Comparison of ENCODE assay signal across 10 mouse cellular contexts in the genomic region with DNA sequence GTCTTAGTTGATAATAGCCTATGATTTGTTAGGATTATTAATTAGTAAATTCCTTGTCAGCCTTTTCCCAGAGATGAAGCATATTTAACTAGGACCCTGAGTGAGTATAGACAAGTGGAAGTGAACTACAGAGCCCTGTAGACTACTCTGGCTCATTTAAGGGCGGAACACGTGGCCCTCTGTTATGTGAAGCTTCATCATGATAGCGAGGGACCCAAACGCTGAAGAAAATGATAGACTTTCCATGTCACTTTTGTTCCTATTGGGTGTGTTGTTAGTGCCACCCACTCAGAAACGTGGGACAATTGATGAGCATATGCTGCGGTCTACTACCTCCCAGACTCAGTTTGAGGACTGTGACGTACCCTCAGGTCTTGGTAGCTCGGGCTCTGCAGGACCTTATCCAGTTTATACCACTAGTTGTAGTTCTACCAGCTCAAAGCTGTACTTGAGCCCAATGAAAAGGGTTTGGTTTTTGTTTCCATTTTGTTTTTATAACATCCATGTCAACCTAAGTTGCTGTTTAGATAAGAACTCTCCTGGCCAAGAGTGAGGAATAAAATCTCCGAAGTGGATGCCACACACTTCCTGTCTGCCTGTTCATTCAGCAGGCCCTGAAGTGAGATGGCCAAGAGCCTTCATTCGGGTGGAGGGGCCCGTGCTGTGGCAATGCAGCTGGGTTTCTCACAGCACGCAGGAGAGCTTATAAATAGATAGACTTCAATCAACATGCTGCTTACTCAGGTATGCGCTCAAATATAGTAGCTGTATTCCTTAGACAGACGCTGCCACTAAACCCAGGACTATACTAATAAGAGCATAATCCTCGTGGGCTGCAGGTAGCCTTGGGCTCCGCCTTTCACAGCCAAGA.
DNase-seq lines count a peak whose midpoint lies in the region; ATAC-seq lines count a peak whose summit lies in the region.
"Had no signal": no experiment of that assay in that cellular context is flagged by ENCODE, and none has a peak within 500 bp of the region (broad histone marks: within the 10 kb centered on the region; RNA-seq: fewer than 3 reads in every experiment).

No protein-coding gene starts in this region.

- no peaks in the 10 kb centered on the region for H3K9me3 ChIP-seq in heart, embryonic 13.5 days
- no peaks in the 10 kb centered on the region for H3K9me3 ChIP-seq in limb, embryonic 12.5 days
- no peaks in the 10 kb centered on the region for H3K9me3 ChIP-seq in limb, embryonic 10.5 days (replicated peaks)
- H3K9me3 ChIP-seq in embryonic facial prominence, embryonic 12.5 days = no peaks in the 10 kb centered on the region
- no peaks in the 10 kb centered on the region for H3K9me3 ChIP-seq in neural tube, embryonic 14.5 days (ENCODE audit: control insufficient read depth, low read length)

- 57% methylated on average over 16 of the region's 16 CpGs for WGBS in heart, embryonic 13.5 days
- 81% methylated on average over 16 of the region's 16 CpGs for WGBS in limb, embryonic 12.5 days
- WGBS in limb, embryonic 10.5 days = 93% methylated on average over 16 of the region's 16 CpGs
- 77% methylated on average over 16 of the region's 16 CpGs for WGBS in embryonic facial prominence, embryonic 12.5 days
- WGBS in neural tube, embryonic 14.5 days = 78% methylated on average over 16 of the region's 16 CpGs

- no peaks in the 10 kb centered on the region for H3K27me3 ChIP-seq in heart, embryonic 13.5 days (replicated peaks)
- H3K27me3 ChIP-seq in limb, embryonic 12.5 days = no peaks in the 10 kb centered on the region
- H3K27me3 ChIP-seq in limb, embryonic 10.5 days (ENCODE audit: low read depth, poor library complexity, severe bottlenecking) = no peaks in the 10 kb centered on the region
- H3K27me3 ChIP-seq in embryonic facial prominence, embryonic 12.5 days = no peaks in the 10 kb centered on the region
- no peaks in the 10 kb centered on the region for H3K27me3 ChIP-seq in neural tube, embryonic 14.5 days (ENCODE audit: control insufficient read depth, insufficient read depth, low read length)

- H3K9ac ChIP-seq in heart, embryonic 13.5 days = peak overlapping the region; percentile 68
- no peak overlapping the region for H3K9ac ChIP-seq in limb, embryonic 12.5 days (replicated peaks)
- H3K9ac ChIP-seq in embryonic facial prominence, embryonic 12.5 days = no peak overlapping the region
- no peak overlapping the region for H3K9ac ChIP-seq in neural tube, embryonic 14.5 days (replicated peaks; ENCODE audit: low read depth, low read length)

- peak overlapping the region; percentile 46 for H3K4me2 ChIP-seq in heart, embryonic 13.5 days
- no peak overlapping the region for H3K4me2 ChIP-seq in limb, embryonic 12.5 days
- H3K4me2 ChIP-seq in embryonic facial prominence, embryonic 12.5 days (replicated peaks) = no peak overlapping the region
- no peak overlapping the region for H3K4me2 ChIP-seq in neural tube, embryonic 14.5 days (ENCODE audit: low read depth, low read length)

- ATAC-seq in heart, embryonic 13.5 days (ENCODE audit: extremely low read depth, insufficient number of reproducible peaks, low FRiP score, low TSS enrichment) = no peak
- ATAC-seq in limb, embryonic 12.5 days (ENCODE audit: insufficient number of reproducible peaks, insufficient read depth, low FRiP score, low TSS enrichment, low read depth) = no peak
- no peak for ATAC-seq in embryonic facial prominence, embryonic 12.5 days (ENCODE audit: insufficient number of reproducible peaks, insufficient read depth, low FRiP score, low TSS enrichment)
- ATAC-seq in neural tube, embryonic 14.5 days (ENCODE audit: low read depth) = 0 out of 2 replicates have a peak, but pooled peaks have one; percentile 3

- peaks cover 65% of the 10 kb centered on the region for H3K4me1 ChIP-seq in heart, embryonic 13.5 days
- peaks cover 80% of the 10 kb centered on the region for H3K4me1 ChIP-seq in limb, embryonic 12.5 days (replicated peaks)
- peaks cover 55% of the 10 kb centered on the region for H3K4me1 ChIP-seq in limb, embryonic 10.5 days
- H3K4me1 ChIP-seq in embryonic facial prominence, embryonic 12.5 days = peaks cover 52% of the 10 kb centered on the region
- peaks cover 5% of the 10 kb centered on the region; the same call in 1 of the 2 replicates for H3K4me1 ChIP-seq in neural tube, embryonic 14.5 days (ENCODE audit: control insufficient read depth, insufficient read depth, low read length)

- peaks cover 5% of the 10 kb centered on the region; the same call in 1 of the 2 replicates for H3K36me3 ChIP-seq in heart, embryonic 13.5 days
- H3K36me3 ChIP-seq in limb, embryonic 12.5 days = no peaks in the 10 kb centered on the region
- no peaks in the 10 kb centered on the region for H3K36me3 ChIP-seq in limb, embryonic 10.5 days
- H3K36me3 ChIP-seq in embryonic facial prominence, embryonic 12.5 days = no peaks in the 10 kb centered on the region
- no peaks in the 10 kb centered on the region for H3K36me3 ChIP-seq in neural tube, embryonic 14.5 days (ENCODE audit: control insufficient read depth, insufficient read depth, low read length)

- peak overlapping the region; percentile 97 for H3K27ac ChIP-seq in heart, embryonic 13.5 days (replicated peaks)
- peak overlapping the region; percentile 79 for H3K27ac ChIP-seq in limb, embryonic 12.5 days
- no peak overlapping the region for H3K27ac ChIP-seq in limb, embryonic 10.5 days
- H3K27ac ChIP-seq in embryonic facial prominence, embryonic 12.5 days = peak overlapping the region; percentile 77
- no peak overlapping the region for H3K27ac ChIP-seq in neural tube, embryonic 14.5 days (ENCODE audit: low read depth, low read length)

- DNase-seq in heart, adult 9 months (ENCODE audit: low spot score in 2 of 2) = no peak
- no peak for DNase-seq in limb, embryonic 10.5 days (ENCODE audit: low spot score)
- no peak for DNase-seq in spleen, postnatal 4 days (ENCODE audit: low spot score in 2 of 2)
- no peak for DNase-seq in spleen, postnatal 10 days (ENCODE audit: low spot score in 2 of 2)
- DNase-seq: layer of hippocampus, postnatal 36 days; thymus, adult 2 months had no signal

- no peak overlapping the region for H3K4me3 ChIP-seq in heart, embryonic 13.5 days
- H3K4me3 ChIP-seq in limb, embryonic 12.5 days (replicated peaks) = no peak overlapping the region
- H3K4me3 ChIP-seq in limb, embryonic 10.5 days = no peak overlapping the region
- no peak overlapping the region for H3K4me3 ChIP-seq in embryonic facial prominence, embryonic 12.5 days
- H3K4me3 ChIP-seq in neural tube, embryonic 14.5 days (ENCODE audit: low read depth, low read length) = no peak overlapping the region

Comparison
In these comparisons a context has a peak if more than half of its experiments do, and no peak if none do; other contexts are left out.
1. H3K27ac ChIP-seq: peak in heart, embryonic 13.5 days (single experiment), limb, embryonic 12.5 days (single experiment) and embryonic facial prominence, embryonic 12.5 days (single experiment); none in limb, embryonic 10.5 days (single experiment) and neural tube, embryonic 14.5 days (single experiment).